Mouse (Mus musculus) urinary bladder, postnatal 4 days (tissue): Measurements from ENCODE around the gene Efhc2.

ENCODE experiments used
- DNase-seq, 2 experiments: peaks; one replicate each; pipeline ENCODE4 v3.0.0; 2021 to 2022; ENCODE audit warnings: low spot score in 2 of 2

The Efhc2 gene

DNA sequence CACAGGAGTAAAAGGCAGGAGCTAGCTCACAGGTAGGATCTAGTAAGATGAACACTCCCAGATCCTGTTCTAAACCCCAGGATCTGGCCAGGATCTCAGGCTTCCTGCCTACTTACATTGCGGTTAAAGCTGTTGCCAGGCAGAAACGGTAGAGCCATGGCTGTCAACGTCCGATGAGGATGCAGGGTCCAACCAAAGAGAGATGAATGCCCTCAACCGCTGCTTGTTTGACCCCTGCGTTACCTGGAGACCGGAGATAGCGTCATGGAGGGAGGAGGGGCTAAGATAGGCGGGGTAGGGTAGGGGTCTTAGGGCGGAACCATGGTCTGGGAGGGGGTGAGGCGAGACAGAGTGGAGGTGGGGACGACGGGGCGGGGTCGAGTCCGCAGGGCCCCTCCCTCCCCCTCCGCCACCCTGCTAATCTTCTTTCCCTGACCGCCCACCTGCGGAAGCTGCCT is at the start of gene Efhc2:
Gene Efhc2 (minus strand): TSS at position 243 of the 458 bp plus-strand sequence.
- no peak for DNase-seq

DNA sequence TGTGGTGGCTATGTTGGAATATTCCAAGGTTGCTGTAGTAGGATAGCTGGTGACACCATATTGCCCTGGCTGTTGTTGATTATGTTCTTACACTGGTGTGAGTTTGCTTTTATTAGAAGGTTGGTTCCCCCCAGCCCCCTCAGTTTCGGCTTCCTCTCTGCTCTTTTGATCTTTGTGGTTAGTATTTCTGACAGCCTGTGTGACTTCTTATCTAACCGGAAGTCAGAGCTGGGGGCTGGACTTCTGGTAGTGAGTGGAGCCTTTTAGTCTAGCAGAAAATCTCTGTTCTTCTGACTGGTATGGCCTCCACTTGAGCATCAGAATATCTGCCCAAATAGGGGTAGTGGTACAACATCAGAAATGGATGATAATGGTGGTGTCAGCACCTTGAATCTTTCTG is 45.9 kb upstream of the Efhc2 start:
- DNase-seq: no peak

DNA sequence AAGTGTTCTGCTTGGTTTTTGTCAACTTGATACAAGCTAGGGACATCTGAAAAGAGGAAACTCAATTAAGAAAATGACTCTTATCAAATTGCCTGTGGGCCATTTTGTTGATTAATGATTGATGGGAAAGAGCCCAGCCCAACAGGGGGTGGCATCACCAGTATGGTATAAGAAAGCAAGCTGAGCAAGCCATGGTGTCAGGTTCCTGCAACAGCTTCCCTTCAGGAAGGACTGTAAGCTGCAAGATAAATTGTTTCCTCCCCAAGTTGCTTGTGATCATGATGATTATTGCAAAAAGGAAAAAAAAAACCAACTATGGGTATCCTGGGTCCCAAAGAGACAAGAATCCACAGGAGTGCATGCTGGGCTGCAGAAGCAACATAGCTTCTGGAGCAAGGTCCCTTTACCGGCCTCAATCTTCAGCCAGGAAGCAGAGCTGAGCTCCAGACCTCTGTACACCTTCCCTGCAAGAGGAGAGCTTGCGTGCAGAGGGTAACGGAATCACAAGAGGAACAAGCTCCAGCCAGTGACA is 18.8 kb downstream of the Efhc2 start:
- no peak for DNase-seq

DNA sequence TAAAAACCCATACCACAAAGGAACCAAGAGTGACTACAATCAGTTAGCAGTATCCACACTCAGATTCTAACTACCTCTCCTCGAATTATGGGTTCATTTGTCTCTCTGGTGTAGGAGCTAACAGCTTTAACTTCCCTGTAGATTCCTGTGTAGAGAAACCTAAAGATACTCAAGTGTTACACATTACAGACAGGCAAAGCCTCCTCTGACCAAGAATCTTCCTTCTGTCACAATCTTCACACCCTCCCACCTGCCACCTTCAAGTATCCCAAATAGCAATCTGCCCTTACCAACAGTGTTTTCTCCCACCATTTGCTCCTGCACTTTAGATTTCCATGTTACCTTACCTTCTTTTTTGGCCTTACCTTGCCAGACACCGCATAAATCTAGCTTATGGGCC is 35.3 kb downstream of the Efhc2 start:
- DNase-seq: no peak

DNA sequence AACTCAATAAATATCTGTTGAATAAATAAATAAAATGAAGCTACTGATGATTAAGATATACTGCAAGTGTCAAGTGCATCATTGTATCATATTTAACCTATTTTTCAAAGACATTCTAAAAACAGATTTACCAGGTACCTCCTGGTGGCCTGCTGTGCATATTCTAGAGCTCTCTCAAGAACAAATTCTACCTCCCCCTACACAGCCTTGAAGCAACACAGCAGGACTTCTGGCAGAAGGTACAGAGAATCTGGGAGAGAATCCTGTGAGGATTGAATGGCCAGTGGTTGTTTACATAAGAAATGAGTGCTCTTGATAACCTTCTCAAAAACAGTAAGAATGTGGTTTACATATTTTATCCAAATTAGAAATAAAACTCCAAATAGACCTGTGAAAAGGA is 94.0 kb downstream of the Efhc2 start:
- DNase-seq: no peak

DNA sequence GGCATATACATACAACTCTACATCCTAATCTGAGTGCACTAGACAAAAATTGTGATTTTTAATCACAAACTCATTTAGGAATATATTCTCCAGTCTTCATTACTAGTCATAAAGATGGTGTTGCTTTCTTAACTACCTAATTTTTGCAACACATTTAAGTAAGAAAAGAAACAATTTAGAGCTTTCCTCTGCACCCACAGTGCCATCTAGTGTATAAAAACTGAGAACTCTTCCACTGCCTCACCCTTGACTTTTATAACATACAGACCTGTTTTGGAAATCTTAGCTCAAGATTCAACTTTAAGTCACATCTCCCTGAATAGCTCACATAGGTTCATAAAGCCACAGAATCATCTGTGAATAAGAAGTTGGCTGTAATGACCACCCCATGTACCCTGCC is 101.7 kb downstream of the Efhc2 start:
- DNase-seq: no peak

DNA sequence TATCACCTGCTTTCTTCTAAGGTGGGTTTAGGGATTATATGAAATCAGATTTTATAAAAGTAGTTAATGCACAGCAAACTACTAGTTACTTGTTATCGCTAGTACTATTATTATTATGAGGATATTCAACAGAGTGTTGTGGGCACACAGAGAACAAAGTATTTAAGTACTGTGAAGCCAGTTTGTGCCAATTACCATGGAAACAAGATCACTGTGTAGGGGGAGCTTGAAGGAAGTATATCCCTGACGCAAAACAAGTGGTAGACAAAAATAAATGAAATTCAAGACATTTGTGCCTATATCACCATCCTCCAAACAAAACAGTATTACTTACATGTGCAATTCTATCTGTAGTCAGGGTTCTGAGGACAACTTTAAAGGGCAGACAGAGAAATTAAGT is 105.7 kb downstream of the Efhc2 start:
- no peak for DNase-seq

DNA sequence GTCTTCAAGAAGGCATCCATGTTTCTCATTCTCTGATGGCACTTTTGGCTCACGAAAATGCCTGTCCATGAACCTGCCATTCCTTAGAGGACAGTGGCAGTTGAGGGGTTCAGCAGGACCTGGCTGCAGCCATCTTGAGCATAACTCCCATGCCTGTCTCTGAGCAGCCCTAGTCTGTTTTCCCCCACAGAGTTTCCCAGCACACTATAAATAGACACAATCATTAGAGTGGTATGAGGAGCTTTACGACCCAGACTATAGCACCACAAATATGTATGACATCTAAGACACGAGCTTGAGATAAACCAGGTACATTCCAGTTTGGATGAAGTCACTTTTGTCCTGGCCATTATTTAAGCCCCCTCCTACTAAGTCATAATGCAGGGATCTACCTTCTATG is 143.4 kb downstream of the Efhc2 start:
- no peak for DNase-seq

DNA sequence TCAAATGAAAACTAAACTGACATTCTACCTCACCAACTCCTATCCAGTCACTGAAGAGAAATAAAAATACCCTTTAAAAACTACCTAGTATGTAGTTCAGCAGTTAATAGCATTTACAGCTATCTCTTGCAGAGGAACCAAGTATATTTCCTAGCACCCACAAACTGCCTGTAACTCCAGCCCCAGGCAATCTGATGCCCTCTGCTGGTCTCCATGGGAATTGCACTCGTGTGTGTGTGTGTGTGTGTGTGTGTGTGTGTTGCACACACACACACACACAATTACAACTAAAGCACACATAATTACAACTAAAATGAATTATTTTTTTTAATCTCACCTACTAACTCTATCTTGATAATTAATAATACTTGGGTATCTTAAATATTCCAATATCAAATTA is 153.5 kb downstream of the Efhc2 start:
- DNase-seq: no peak
